ENCODE assay signal across 8 mouse cellular contexts in genomic region chr10:18816560-18816959, GRCm38 (mm10). TPM values are rescaled to one million over a fixed set of nuclear protein-coding genes. Genes with fewer than 3 reads are reported as not detected.
DNase-seq lines count a peak whose midpoint lies in the region; ATAC-seq and TF ChIP-seq lines count a peak whose summit lies in the region.

No protein-coding gene starts in this region.

- no peak overlapping the region for H3K4me3 ChIP-seq in midbrain, embryonic 11.5 days (ENCODE audit: low read depth, low read length)
- H3K4me3 ChIP-seq in midbrain, embryonic 10.5 days = no peak overlapping the region
- H3K4me3 ChIP-seq in heart, embryonic 15.5 days = no peak overlapping the region
- no peak overlapping the region for H3K4me3 ChIP-seq in midbrain, postnatal 0 days (ENCODE audit: low read depth, low read length)

- H3K9ac ChIP-seq in midbrain, embryonic 11.5 days (ENCODE audit: low read length) = no peak overlapping the region
- no peak overlapping the region for H3K9ac ChIP-seq in heart, embryonic 15.5 days
- H3K9ac ChIP-seq in midbrain, postnatal 0 days (replicated peaks; ENCODE audit: low read length, poor library complexity, severe bottlenecking) = no peak overlapping the region

- no peak overlapping the region for H3K27ac ChIP-seq in midbrain, embryonic 11.5 days (ENCODE audit: low read depth, low read length)
- no peak overlapping the region for H3K27ac ChIP-seq in midbrain, embryonic 10.5 days (replicated peaks)
- H3K27ac ChIP-seq in heart, embryonic 15.5 days = no peak overlapping the region; the same call in 1 of the 2 replicates
- no peak overlapping the region for H3K27ac ChIP-seq in midbrain, postnatal 0 days (ENCODE audit: low read depth, low read length)

- H3K9me3 ChIP-seq in midbrain, embryonic 11.5 days (ENCODE audit: control insufficient read depth, low read length) = no peaks in the 10 kb centered on the region
- H3K9me3 ChIP-seq in midbrain, embryonic 10.5 days (replicated peaks) = no peaks in the 10 kb centered on the region
- H3K9me3 ChIP-seq in heart, embryonic 15.5 days (replicated peaks) = no peaks in the 10 kb centered on the region
- H3K9me3 ChIP-seq in midbrain, postnatal 0 days (ENCODE audit: low read length) = no peaks in the 10 kb centered on the region

- no peaks in the 10 kb centered on the region; the same call in 1 of the 2 replicates for H3K4me1 ChIP-seq in midbrain, embryonic 11.5 days (ENCODE audit: control insufficient read depth, insufficient read depth, low read length)
- no peaks in the 10 kb centered on the region for H3K4me1 ChIP-seq in midbrain, embryonic 10.5 days
- H3K4me1 ChIP-seq in heart, embryonic 15.5 days (replicated peaks) = peaks cover 23% of the 10 kb centered on the region
- H3K4me1 ChIP-seq in midbrain, postnatal 0 days (ENCODE audit: insufficient read depth, low read length) = no peaks in the 10 kb centered on the region

- DNase-seq in midbrain, embryonic 11.5 days (ENCODE audit: low spot score, missing footprints) = no peak
- DNase-seq in midbrain, embryonic 10.5 days (ENCODE audit: low spot score) = no peak
- DNase-seq in embryo, embryonic 11.5 days (ENCODE audit: low read depth, low spot score) = peak; percentile 16
- DNase-seq in kidney, postnatal 4 days = peak; percentile 66 to 71
- DNase-seq in midbrain, postnatal 0 days (ENCODE audit: low spot score) = peak; percentile 69
- no peak for DNase-seq in adrenal gland, adult 18-20 months (ENCODE audit: low spot score in 2 of 2)
- no peak for DNase-seq in spleen, postnatal 14 days (ENCODE audit: low spot score in 2 of 2)

- H3K27me3 ChIP-seq in midbrain, embryonic 11.5 days (ENCODE audit: control insufficient read depth, insufficient read depth, low read length) = no peaks in the 10 kb centered on the region
- H3K27me3 ChIP-seq in midbrain, embryonic 10.5 days (ENCODE audit: low read depth, poor library complexity, severe bottlenecking) = no peaks in the 10 kb centered on the region
- H3K27me3 ChIP-seq in heart, embryonic 15.5 days = no peaks in the 10 kb centered on the region
- H3K27me3 ChIP-seq in midbrain, postnatal 0 days (ENCODE audit: insufficient read depth, low read length) = no peaks in the 10 kb centered on the region

- no peaks in the 10 kb centered on the region for H3K36me3 ChIP-seq in midbrain, embryonic 11.5 days (ENCODE audit: control insufficient read depth, insufficient read depth, low read length)
- H3K36me3 ChIP-seq in midbrain, embryonic 10.5 days = no peaks in the 10 kb centered on the region
- H3K36me3 ChIP-seq in heart, embryonic 15.5 days = no peaks in the 10 kb centered on the region
- H3K36me3 ChIP-seq in midbrain, postnatal 0 days (ENCODE audit: insufficient read depth, low read length) = no peaks in the 10 kb centered on the region

- 63% methylated on average over 5 of the region's 5 CpGs for WGBS in midbrain, embryonic 11.5 days
- WGBS in midbrain, embryonic 10.5 days = 75% methylated on average over 5 of the region's 5 CpGs
- 26% methylated on average over 5 of the region's 5 CpGs for WGBS in heart, embryonic 15.5 days
- 39% methylated on average over 5 of the region's 5 CpGs for WGBS in midbrain, postnatal 0 days

- H3K4me2 ChIP-seq in midbrain, embryonic 11.5 days = no peak overlapping the region
- H3K4me2 ChIP-seq in heart, embryonic 15.5 days = no peak overlapping the region
- no peak overlapping the region for H3K4me2 ChIP-seq in midbrain, postnatal 0 days (ENCODE audit: low read depth, low read length, poor library complexity, severe bottlenecking)

- ATAC-seq in midbrain, embryonic 11.5 days (ENCODE audit: low FRiP score) = peak; percentile 46; the same call in 1 of the 2 replicates
- ATAC-seq in heart, embryonic 15.5 days (replicated peaks; ENCODE audit: insufficient number of reproducible peaks, insufficient read depth, low FRiP score, low read depth) = peak; percentile 82
- ATAC-seq in midbrain, postnatal 0 days (ENCODE audit: low FRiP score) = peak; percentile 74

- no peak for TF ChIP-seq CTCF in midbrain, postnatal 0 days (IDR thresholded peaks at IDR 0.05)

RNA-seq across cellular contexts. Expression of gene Perp, which starts 28.3 kb away (rescaled TPM):
- 6.0 and 6.1 TPM in 2 replicates for polyA plus RNA-seq in midbrain, embryonic 11.5 days (2014; fragmentation: Nextera tagmentation; extraction: Ambion mirVana)
- 10.6 TPM in 2 replicates for polyA plus RNA-seq in midbrain, embryonic 10.5 days (2016; fragmentation: Nextera tagmentation; extraction: Ambion mirVana)
- 162 and 194 TPM in 2 replicates for polyA plus RNA-seq in heart, embryonic 15.5 days (2015; fragmentation: Nextera tagmentation; extraction: Ambion mirVana)
- 24.2 and 25.7 TPM in 2 replicates for total RNA-seq in midbrain, postnatal 0 days (2014; rRNA removed)
- polyA plus RNA-seq in midbrain, postnatal 0 days (2015; fragmentation: Nextera tagmentation; extraction: Ambion mirVana) = 24.4 and 25.6 TPM in 2 replicates
- total RNA-seq in adrenal gland, adult 18-20 months (2021) = 1 to 10 TPM; 2.6 to 3.4 TPM

RNA-seq across cellular contexts. Expression of gene Gm4922, which starts 30.0 kb away (rescaled TPM):
- polyA plus RNA-seq in midbrain, embryonic 11.5 days (2014; fragmentation: Nextera tagmentation; extraction: Ambion mirVana) = 0.08 TPM in 1 of 2 replicates, not detected in the other
- not detected in 2 replicates for polyA plus RNA-seq in midbrain, embryonic 10.5 days (2016; fragmentation: Nextera tagmentation; extraction: Ambion mirVana)
- polyA plus RNA-seq in heart, embryonic 15.5 days (2015; fragmentation: Nextera tagmentation; extraction: Ambion mirVana) = 0.08 TPM in 1 of 2 replicates, not detected in the other
- total RNA-seq in midbrain, postnatal 0 days (2014; rRNA removed) = not detected in 2 replicates
- 0.10 and 0.11 TPM in 2 replicates for polyA plus RNA-seq in midbrain, postnatal 0 days (2015; fragmentation: Nextera tagmentation; extraction: Ambion mirVana)
- total RNA-seq in adrenal gland, adult 18-20 months (2021) = not detected

Comparison
In these comparisons a context has a peak if more than half of its experiments do, and no peak if none do; other contexts are left out.
1. DNase-seq: peak in embryo, embryonic 11.5 days (single experiment), kidney, postnatal 4 days (2 of 2) and midbrain, postnatal 0 days (single experiment); none in midbrain, embryonic 11.5 days (single experiment), midbrain, embryonic 10.5 days (single experiment), adrenal gland, adult 18-20 months (0 of 2) and spleen, postnatal 14 days (0 of 2).
2. Peak in every context shown above with its lines, with median percentiles within 50 percentile points of each other: ATAC-seq.